Mouse (Mus musculus): Measurements from ENCODE around the gene Serinc5. TPM values are rescaled to one million over a fixed set of nuclear protein-coding genes. Genes with fewer than 3 reads are reported as not detected.

Gene Serinc5
- polyA plus RNA-seq, 1 experiment from 2014 or later, result 10.0 TPM

GRCm38 (mm10) chr13:92699395-92699794 lies 88.5 kb downstream of the Serinc5 start:
- Histone ChIP-seq H3K4me1 (peaks cover 17% of the 10 kb centered on the region), H3K4me2 (no peak overlapping the region), H3K4me3 (replicated peaks) (no peak overlapping the region), H3K27me3 (no peaks in the 10 kb centered on the region), H3K27ac (no peak overlapping the region), H3K9ac (no peak overlapping the region), H3K9me3 (no peaks in the 10 kb centered on the region), H3K36me3 (replicated peaks) (no peaks in the 10 kb centered on the region)
- no peak for ATAC-seq (ENCODE audit: low FRiP score)
- WGBS, result 90% methylated on average over 6 of the region's 6 CpGs

DNA sequence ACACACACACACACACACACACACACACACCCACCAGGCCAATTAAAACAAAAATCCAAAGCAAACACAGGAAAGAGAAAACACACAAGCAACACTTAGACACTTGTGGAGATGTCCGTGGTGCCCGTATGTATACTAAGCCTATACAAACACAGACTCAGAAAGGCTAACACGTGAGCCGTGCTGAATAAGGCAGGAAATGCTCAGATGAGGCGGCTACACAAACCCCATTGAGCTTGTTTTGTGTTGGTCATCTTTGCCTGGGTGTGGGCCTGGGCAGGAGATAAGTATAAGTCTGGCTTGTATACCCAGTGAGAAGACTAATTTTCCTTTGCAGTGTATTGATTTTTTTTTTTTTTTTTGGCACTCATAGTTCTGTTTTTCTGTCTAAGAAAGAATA lies 91.1 kb downstream of the Serinc5 start:
- H3K36me3 ChIP-seq (replicated peaks), result no peaks in the 10 kb centered on the region
- H3K27me3 ChIP-seq, result 0 out of 2 replicates have a peak, but pooled peaks cover 15% of the 10 kb centered on the region
- no peak for ATAC-seq (ENCODE audit: low FRiP score)
- no peak overlapping the region for H3K27ac ChIP-seq
- no peak overlapping the region for H3K4me2 ChIP-seq
- WGBS, result 86% methylated on average over 5 of the region's 5 CpGs
- no peak overlapping the region for H3K9ac ChIP-seq
- peaks cover 15% of the 10 kb centered on the region for H3K4me1 ChIP-seq
- no peak overlapping the region for H3K4me3 ChIP-seq (replicated peaks)
- H3K9me3 ChIP-seq, result no peaks in the 10 kb centered on the region

DNA sequence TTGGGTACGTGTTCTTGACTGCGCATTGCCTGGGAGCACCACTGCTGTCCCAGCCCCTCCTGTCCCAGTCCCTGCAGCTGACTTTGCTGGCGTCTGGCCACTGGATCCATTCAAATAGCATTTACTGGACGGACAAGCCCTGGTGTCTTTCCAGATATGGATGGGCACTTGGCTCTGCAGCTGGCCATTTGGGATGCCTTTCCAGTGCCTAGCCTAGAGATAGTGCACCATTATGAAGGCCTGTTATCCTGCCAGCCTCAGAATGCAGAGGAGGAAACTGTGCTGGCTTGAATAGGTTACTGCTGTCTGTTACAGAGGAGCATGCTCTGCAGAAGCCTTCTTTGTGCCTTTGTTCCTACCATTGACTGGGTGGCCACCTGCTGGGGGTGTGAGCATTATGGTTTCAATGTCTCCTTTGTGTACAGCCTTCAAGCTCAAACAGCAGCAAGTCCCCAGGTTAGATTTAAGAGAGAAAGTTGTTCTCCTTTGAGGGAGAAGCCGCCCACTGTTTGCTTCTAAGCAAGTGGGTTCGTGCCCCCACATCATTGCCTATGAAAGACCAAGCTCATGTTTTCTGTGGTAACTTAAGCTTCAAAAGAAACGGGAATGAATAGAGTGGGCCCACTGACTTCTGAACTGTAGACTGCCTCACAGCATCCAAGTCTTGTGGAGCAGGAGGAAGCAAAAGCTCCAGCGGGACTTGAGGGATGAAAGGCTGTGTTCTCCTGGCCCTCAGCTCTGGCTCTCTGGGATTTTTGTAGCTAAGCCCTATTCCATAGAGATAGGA lies 92.5 kb downstream of the Serinc5 start:
- Histone ChIP-seq H3K27me3 (0 out of 2 replicates have a peak, but pooled peaks cover 19% of the 10 kb centered on the region), H3K9ac (no peak overlapping the region), H3K4me3 (replicated peaks) (no peak overlapping the region), H3K36me3 (replicated peaks) (no peaks in the 10 kb centered on the region), H3K4me2 (no peak overlapping the region), H3K4me1 (peaks cover 16% of the 10 kb centered on the region), H3K27ac (0 out of 2 replicates have a peak overlapping the region, but pooled peaks have one; percentile 6), H3K9me3 (no peaks in the 10 kb centered on the region)
- 25% methylated on average over 8 of the region's 8 CpGs for WGBS
- peak; percentile 64 for ATAC-seq (ENCODE audit: low FRiP score)

DNA sequence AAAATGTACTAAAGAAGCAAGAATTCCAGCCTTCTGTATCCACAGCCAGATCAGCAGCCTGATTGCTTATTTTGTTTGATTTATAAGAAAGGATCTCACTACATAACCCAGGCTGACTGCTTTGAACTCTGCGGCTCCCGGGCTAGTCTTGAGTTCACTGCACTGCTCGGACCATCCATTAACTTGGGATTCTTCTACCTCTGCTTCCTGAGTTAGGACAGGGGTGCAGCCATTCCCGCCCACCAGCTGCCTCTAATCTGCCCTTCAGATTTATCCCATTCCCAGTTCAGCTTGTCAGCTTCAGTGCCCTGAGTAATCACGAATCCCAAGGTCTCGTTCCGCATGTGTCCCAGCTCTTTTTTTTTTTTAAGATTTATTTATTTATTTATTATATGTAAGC lies 93.3 kb downstream of the Serinc5 start:
- Histone ChIP-seq H3K9me3 (no peaks in the 10 kb centered on the region), H3K27ac (no peak overlapping the region), H3K27me3 (0 out of 2 replicates have a peak, but pooled peaks cover 19% of the 10 kb centered on the region), H3K4me2 (no peak overlapping the region), H3K4me1 (peaks cover 16% of the 10 kb centered on the region), H3K9ac (no peak overlapping the region), H3K4me3 (replicated peaks) (no peak overlapping the region), H3K36me3 (replicated peaks) (no peaks in the 10 kb centered on the region)
- no peak for ATAC-seq (ENCODE audit: low FRiP score)
- WGBS, result 56% methylated on average over 7 of the region's 7 CpGs

DNA sequence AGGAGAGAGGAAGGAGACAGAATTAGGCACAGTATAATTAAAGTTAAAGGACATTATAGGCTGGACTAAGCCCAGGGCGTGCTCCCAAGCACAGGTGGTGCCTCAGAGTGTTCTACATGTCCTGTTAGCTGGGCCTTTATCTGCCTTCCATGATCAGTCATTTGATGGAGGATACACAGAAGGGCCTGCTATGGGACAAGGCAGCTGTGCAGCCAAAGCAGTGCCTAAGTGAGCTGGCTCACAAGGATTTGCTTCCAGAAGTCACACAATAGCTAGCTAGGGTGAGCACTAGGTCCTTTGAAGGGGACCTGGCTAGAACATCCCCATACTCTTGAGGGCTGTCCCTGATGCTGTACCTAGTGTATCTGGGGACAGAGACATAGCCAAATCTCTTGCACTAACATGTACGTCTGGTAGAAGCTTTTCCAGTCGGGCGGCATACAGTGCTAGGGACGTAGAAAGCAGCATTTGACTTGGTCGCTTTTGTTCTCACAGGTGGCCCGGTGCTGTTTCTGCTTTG lies 94.2 kb downstream of the Serinc5 start:
- no peak for ATAC-seq (ENCODE audit: low FRiP score)
- Histone ChIP-seq H3K36me3 (replicated peaks) (no peaks in the 10 kb centered on the region), H3K9me3 (no peaks in the 10 kb centered on the region), H3K4me3 (replicated peaks) (no peak overlapping the region), H3K4me2 (no peak overlapping the region), H3K9ac (no peak overlapping the region), H3K4me1 (peaks cover 22% of the 10 kb centered on the region), H3K27me3 (0 out of 2 replicates have a peak, but pooled peaks cover 19% of the 10 kb centered on the region), H3K27ac (no peak overlapping the region)
- 95% methylated on average over 7 of the region's 7 CpGs for WGBS

- WGBS, result 92% methylated on average over 9 of the region's 9 CpGs
- peaks cover 22% of the 10 kb centered on the region for H3K4me1 ChIP-seq
- 0 out of 2 replicates have a peak, but pooled peaks cover 19% of the 10 kb centered on the region for H3K27me3 ChIP-seq
Measured at GRCm38 (mm10) chr13:92706342-92707061, 95.6 kb downstream of the Serinc5 start.

GRCm38 (mm10) chr13:92707941-92708340 lies 97.0 kb downstream of the Serinc5 start:
- Histone ChIP-seq H3K4me3 (replicated peaks) (no peak overlapping the region), H3K9ac (no peak overlapping the region), H3K27me3 (0 out of 2 replicates have a peak, but pooled peaks cover 19% of the 10 kb centered on the region), H3K27ac (no peak overlapping the region), H3K9me3 (no peaks in the 10 kb centered on the region), H3K4me1 (peaks cover 22% of the 10 kb centered on the region), H3K36me3 (replicated peaks) (no peaks in the 10 kb centered on the region), H3K4me2 (no peak overlapping the region)
- ATAC-seq (ENCODE audit: low FRiP score), result no peak
- 56% methylated on average over 2 of the region's 2 CpGs for WGBS

More at GRCm38 (mm10) chr13:92706342-92707061, 95.6 kb downstream of the Serinc5 start:
- H3K36me3 ChIP-seq (replicated peaks), result no peaks in the 10 kb centered on the region
- H3K4me2 ChIP-seq, result no peak overlapping the region
- no peak overlapping the region for H3K4me3 ChIP-seq (replicated peaks)
- H3K9ac ChIP-seq, result no peak overlapping the region
- H3K27ac ChIP-seq, result no peak overlapping the region
- no peak for ATAC-seq (ENCODE audit: low FRiP score)
- H3K9me3 ChIP-seq, result no peaks in the 10 kb centered on the region

DNA sequence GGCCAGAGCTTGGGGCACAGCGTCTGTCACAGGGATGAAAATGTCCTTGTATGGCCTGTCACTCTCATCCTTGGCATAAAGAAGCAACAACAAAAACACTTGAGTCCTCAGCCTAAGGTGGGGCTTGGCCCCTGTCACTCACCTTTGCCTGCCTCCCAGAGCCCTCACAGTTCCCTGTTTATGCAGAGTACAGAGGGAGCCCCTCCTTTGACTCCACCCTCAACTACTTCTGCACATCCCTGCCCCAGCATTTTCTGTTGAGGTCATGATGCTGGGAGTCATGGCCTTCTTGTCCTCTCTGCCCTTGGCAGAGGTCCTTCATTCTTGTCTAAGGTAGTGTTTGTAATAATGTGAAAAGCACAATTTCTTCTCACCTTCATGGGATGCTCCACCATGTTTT lies 97.6 kb downstream of the Serinc5 start:
- no peaks in the 10 kb centered on the region for H3K9me3 ChIP-seq
- WGBS, result 52% methylated on average over 1 of the region's 1 CpGs
- no peak overlapping the region for H3K4me2 ChIP-seq
- no peak overlapping the region for H3K9ac ChIP-seq
- H3K36me3 ChIP-seq (replicated peaks), result no peaks in the 10 kb centered on the region
- 0 out of 2 replicates have a peak, but pooled peaks cover 19% of the 10 kb centered on the region for H3K27me3 ChIP-seq
- H3K27ac ChIP-seq, result no peak overlapping the region
- no peak for ATAC-seq (ENCODE audit: low FRiP score)
- H3K4me3 ChIP-seq (replicated peaks), result no peak overlapping the region
- H3K4me1 ChIP-seq, result peaks cover 17% of the 10 kb centered on the region

GRCm38 (mm10) chr13:92709535-92709934 lies 98.6 kb downstream of the Serinc5 start:
- H3K27me3 ChIP-seq, result 0 out of 2 replicates have a peak, but pooled peaks cover 19% of the 10 kb centered on the region
- ATAC-seq (ENCODE audit: low FRiP score), result no peak
- H3K4me1 ChIP-seq, result peaks cover 14% of the 10 kb centered on the region
- H3K9ac ChIP-seq, result no peak overlapping the region
- no peaks in the 10 kb centered on the region for H3K9me3 ChIP-seq
- no peak overlapping the region for H3K27ac ChIP-seq
- H3K4me2 ChIP-seq, result no peak overlapping the region
- H3K36me3 ChIP-seq (replicated peaks), result no peaks in the 10 kb centered on the region
- 12% methylated on average over 3 of the region's 3 CpGs for WGBS
- H3K4me3 ChIP-seq (replicated peaks), result no peak overlapping the region

DNA sequence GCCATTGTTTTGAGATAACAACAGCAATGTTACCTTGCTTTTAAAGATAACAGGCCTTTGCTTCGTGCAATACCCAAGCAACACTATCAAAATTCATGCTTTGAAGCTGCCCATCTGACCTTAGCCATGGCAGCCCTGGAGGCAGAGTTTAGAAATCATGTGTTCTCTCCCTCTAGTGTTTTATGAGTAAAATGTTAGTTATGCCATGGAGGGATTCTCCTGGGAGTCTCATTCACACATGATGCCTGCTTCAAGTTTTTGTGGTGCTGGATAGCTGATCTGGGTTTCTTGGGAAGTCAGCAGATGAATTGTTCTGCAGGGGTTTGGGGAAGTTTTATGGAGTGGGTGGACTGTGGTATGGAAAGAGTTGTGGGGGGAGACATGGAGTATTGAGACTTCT lies 99.5 kb downstream of the Serinc5 start:
- H3K27me3 ChIP-seq, result 0 out of 2 replicates have a peak, but pooled peaks cover 13% of the 10 kb centered on the region
- H3K4me2 ChIP-seq, result no peak overlapping the region
- no peak overlapping the region for H3K9ac ChIP-seq
- no peaks in the 10 kb centered on the region for H3K36me3 ChIP-seq (replicated peaks)
- WGBS, result 79% methylated on average over 1 of the region's 1 CpGs
- peaks cover 14% of the 10 kb centered on the region for H3K4me1 ChIP-seq
- no peak overlapping the region for H3K4me3 ChIP-seq (replicated peaks)
- no peak for ATAC-seq (ENCODE audit: low FRiP score)
- no peak overlapping the region for H3K27ac ChIP-seq
- no peaks in the 10 kb centered on the region for H3K9me3 ChIP-seq

DNA sequence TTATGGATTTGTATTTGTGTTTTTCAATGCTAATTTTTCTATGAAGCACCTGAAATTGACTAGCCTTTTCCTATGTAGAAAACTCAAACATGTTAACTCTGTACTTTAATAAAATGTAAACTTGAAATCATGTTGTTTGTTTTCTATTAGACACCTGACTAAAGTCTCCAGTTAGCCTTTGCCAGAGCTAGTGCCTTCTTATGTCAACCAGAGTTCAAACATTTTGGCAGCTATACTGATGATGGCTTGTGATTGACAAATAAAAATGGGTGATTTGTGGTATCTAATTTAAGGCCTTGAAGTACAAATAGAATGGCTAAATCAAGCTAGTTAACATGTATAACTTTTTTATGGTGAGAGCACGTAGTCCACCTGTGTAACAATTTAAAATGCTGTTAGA lies 100.9 kb downstream of the Serinc5 start:
- no peak for ATAC-seq (ENCODE audit: low FRiP score)
- Histone ChIP-seq H3K9me3 (no peaks in the 10 kb centered on the region), H3K4me2 (no peak overlapping the region), H3K36me3 (replicated peaks) (no peaks in the 10 kb centered on the region), H3K4me1 (peaks cover 14% of the 10 kb centered on the region), H3K4me3 (replicated peaks) (no peak overlapping the region), H3K27me3 (0 out of 2 replicates have a peak, but pooled peaks cover 4% of the 10 kb centered on the region), H3K27ac (no peak overlapping the region), H3K9ac (no peak overlapping the region)
- 92% methylated on average over 1 of the region's 1 CpGs for WGBS

DNA sequence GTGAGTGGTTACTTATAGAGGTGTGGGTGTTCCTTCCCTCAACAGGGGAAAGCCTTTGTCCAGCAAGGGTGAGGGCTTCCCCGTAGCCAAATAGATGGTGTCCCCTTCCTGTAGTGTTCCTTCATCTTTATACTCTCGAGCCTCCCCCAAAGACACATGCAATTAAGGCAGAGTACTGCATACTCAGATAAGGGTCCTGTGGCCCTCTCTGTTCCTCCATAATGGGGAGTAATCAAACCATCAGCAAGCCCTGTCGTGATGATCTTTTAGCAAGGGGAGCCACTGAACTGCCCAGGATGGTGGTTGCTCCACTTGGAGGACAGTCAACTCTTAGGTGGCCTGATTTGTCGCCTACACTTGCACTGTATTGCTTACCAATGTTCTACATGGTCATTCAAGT lies 101.7 kb downstream of the Serinc5 start:
- no peak for ATAC-seq (ENCODE audit: low FRiP score)
- no peak overlapping the region for H3K27ac ChIP-seq
- no peaks in the 10 kb centered on the region for H3K9me3 ChIP-seq
- 0 out of 2 replicates have a peak, but pooled peaks cover 4% of the 10 kb centered on the region for H3K27me3 ChIP-seq
- H3K4me2 ChIP-seq, result no peak overlapping the region
- H3K9ac ChIP-seq, result no peak overlapping the region
- peaks cover 14% of the 10 kb centered on the region for H3K4me1 ChIP-seq
- WGBS, result 82% methylated on average over 4 of the region's 4 CpGs
- H3K36me3 ChIP-seq (replicated peaks), result no peaks in the 10 kb centered on the region
- H3K4me3 ChIP-seq (replicated peaks), result no peak overlapping the region
